Mouse (Mus musculus) ES-E14 (cell line): Measurements from ENCODE around the gene Slc2a2.

Source experiments
- CHD2 ChIP-seq: IDR thresholded peaks from 2 replicates; pipeline ENCODE4 v1.6.1; 2014; ENCODE audit warnings: mild to moderate bottlenecking, low read depth, low read length, inconsistent platforms
- ZC3H11A ChIP-seq: IDR thresholded peaks from 2 replicates; pipeline ENCODE4 v1.6.1; 2012; ENCODE audit warnings: low read depth, mild to moderate bottlenecking, inconsistent platforms, low read length, borderline replicate concordance
- ZNF384 ChIP-seq: IDR thresholded peaks from 2 replicates; pipeline ENCODE4 v1.6.1; 2012; ENCODE audit warnings: low read depth, low read length, inconsistent platforms

- TF ChIP-seq CHD2 (no peak), ZNF384 (no peak), ZC3H11A (no peak)
These were observed 20.8 kb downstream of the Slc2a2 start for GRCm38 (mm10) chr3:28718521-28718920.
